Mouse (Mus musculus): ENCODE measurements around the gene Slc43a2. TPM values are rescaled to one million over a fixed set of nuclear protein-coding genes. Genes with fewer than 3 reads are reported as not detected.

Gene Slc43a2
- polyA plus RNA-seq (2015; fragmentation: Nextera tagmentation; extraction: Ambion mirVana), result 17.7 and 20.2 TPM in 2 replicates

GRCm38 (mm10) chr11:75531469-75532242 lies at the start of gene Slc43a2:
Gene Slc43a2 (plus strand): TSS chr11:75531694.
- ATAC-seq (replicated peaks), result peak; percentile 96
- Histone ChIP-seq H3K36me3 (replicated peaks) (no peaks in the 10 kb centered on the region), H3K4me2 (peak within 1 kb of the TSS; percentile 90), H3K27ac (peak within 1 kb of the TSS; percentile 98), H3K4me1 (peaks cover 30% of the 10 kb centered on the region), H3K27me3 (replicated peaks) (no peaks in the 10 kb centered on the region), H3K4me3 (peak within 1 kb of the TSS; percentile 80), H3K9me3 (no peaks in the 10 kb centered on the region), H3K9ac (peak within 1 kb of the TSS; percentile 88)
- under 1% methylated on average over 56 of the region's 62 CpGs for WGBS

GRCm38 (mm10) chr11:75486192-75486591 lies 45.3 kb upstream of the Slc43a2 start:
- H3K4me2 ChIP-seq, result peak overlapping the region; percentile 45
- no peaks in the 10 kb centered on the region for H3K9me3 ChIP-seq
- H3K27me3 ChIP-seq (replicated peaks), result no peaks in the 10 kb centered on the region
- no peak overlapping the region for H3K9ac ChIP-seq
- peak overlapping the region; percentile 65; the same call in 1 of the 2 replicates for H3K27ac ChIP-seq
- 20% methylated on average over 3 of the region's 3 CpGs for whole genome bisulfite sequencing
- H3K36me3 ChIP-seq (replicated peaks), result peaks cover 17% of the 10 kb centered on the region
- H3K4me1 ChIP-seq, result peaks cover 14% of the 10 kb centered on the region
- peak overlapping the region; percentile 52 for H3K4me3 ChIP-seq
- ATAC-seq (replicated peaks), result no peak; the same call in 1 of the 2 replicates

GRCm38 (mm10) chr11:75486601-75487285 lies 44.8 kb upstream of the Slc43a2 start, which contains the start of gene Prpf8:
Gene Prpf8 (plus strand): TSS chr11:75486816.
- Histone ChIP-seq H3K36me3 (replicated peaks) (peaks cover 22% of the 10 kb centered on the region), H3K9me3 (no peaks in the 10 kb centered on the region), H3K27me3 (replicated peaks) (no peaks in the 10 kb centered on the region), H3K9ac (peak within 1 kb of the TSS; percentile 71), H3K4me1 (peaks cover 14% of the 10 kb centered on the region), H3K27ac (peak within 1 kb of the TSS; percentile 65), H3K4me2 (peak within 1 kb of the TSS; percentile 74), H3K4me3 (peak within 1 kb of the TSS; percentile 52)
- ATAC-seq (replicated peaks), result peak; percentile 100
- under 1% methylated on average over 52 of the region's 52 CpGs for WGBS

- Histone ChIP-seq H3K4me3 (peak overlapping the region; percentile 52), H3K4me1 (peaks cover 14% of the 10 kb centered on the region), H3K9me3 (no peaks in the 10 kb centered on the region), H3K27ac (no peak overlapping the region), H3K27me3 (replicated peaks) (no peaks in the 10 kb centered on the region), H3K36me3 (replicated peaks) (peaks cover 30% of the 10 kb centered on the region), H3K4me2 (peak overlapping the region; percentile 74), H3K9ac (peak overlapping the region; percentile 71)
- no peak for ATAC-seq (replicated peaks)
- 53% methylated on average over 6 of the region's 6 CpGs for WGBS
These were observed 44.0 kb upstream of the Slc43a2 start for GRCm38 (mm10) chr11:75487496-75487895.

- Histone ChIP-seq H3K9ac (no peak overlapping the region), H3K9me3 (no peaks in the 10 kb centered on the region), H3K4me3 (no peak overlapping the region), H3K36me3 (replicated peaks) (peaks cover 95% of the 10 kb centered on the region), H3K27me3 (replicated peaks) (no peaks in the 10 kb centered on the region), H3K4me2 (no peak overlapping the region), H3K27ac (no peak overlapping the region), H3K4me1 (no peaks in the 10 kb centered on the region)
- ATAC-seq (replicated peaks), result no peak
- 96% methylated on average over 10 of the region's 10 CpGs for WGBS
These were observed 37.0 kb upstream of the Slc43a2 start for GRCm38 (mm10) chr11:75494296-75495049.

- H3K9ac ChIP-seq, result no peak overlapping the region
- H3K4me3 ChIP-seq, result no peak overlapping the region
- no peak overlapping the region for H3K27ac ChIP-seq
- no peaks in the 10 kb centered on the region for H3K27me3 ChIP-seq (replicated peaks)
- no peaks in the 10 kb centered on the region for H3K9me3 ChIP-seq
- H3K4me1 ChIP-seq, result no peaks in the 10 kb centered on the region
- H3K4me2 ChIP-seq, result no peak overlapping the region
- 97% methylated on average over 1 of the region's 1 CpGs for WGBS
- no peak for ATAC-seq (replicated peaks)
- peaks cover 97% of the 10 kb centered on the region for H3K36me3 ChIP-seq (replicated peaks)
These were observed 33.4 kb upstream of the Slc43a2 start for GRCm38 (mm10) chr11:75498126-75498525.

GRCm38 (mm10) chr11:75508162-75508561 lies 23.3 kb upstream of the Slc43a2 start:
- no peak overlapping the region for H3K4me3 ChIP-seq
- no peak overlapping the region for H3K4me2 ChIP-seq
- no peak overlapping the region for H3K27ac ChIP-seq
- no peak overlapping the region for H3K9ac ChIP-seq
- ATAC-seq (replicated peaks), result no peak
- H3K36me3 ChIP-seq (replicated peaks), result peaks cover 51% of the 10 kb centered on the region
- H3K4me1 ChIP-seq, result peaks cover 13% of the 10 kb centered on the region
- no peaks in the 10 kb centered on the region for H3K9me3 ChIP-seq
- 98% methylated on average over 4 of the region's 4 CpGs for WGBS
- no peaks in the 10 kb centered on the region for H3K27me3 ChIP-seq (replicated peaks)

GRCm38 (mm10) chr11:75508904-75509303 lies 22.6 kb upstream of the Slc43a2 start:
- 79% methylated on average over 8 of the region's 8 CpGs for WGBS
- Histone ChIP-seq H3K4me1 (peaks cover 13% of the 10 kb centered on the region), H3K9ac (no peak overlapping the region), H3K4me2 (no peak overlapping the region), H3K27ac (no peak overlapping the region), H3K36me3 (replicated peaks) (peaks cover 45% of the 10 kb centered on the region), H3K9me3 (no peaks in the 10 kb centered on the region), H3K4me3 (no peak overlapping the region), H3K27me3 (replicated peaks) (no peaks in the 10 kb centered on the region)
- ATAC-seq (replicated peaks), result no peak

- Histone ChIP-seq H3K9ac (peak within 1 kb of the TSS; percentile 62), H3K4me3 (peak within 1 kb of the TSS; percentile 54), H3K4me1 (peaks cover 13% of the 10 kb centered on the region), H3K27ac (peak within 1 kb of the TSS; percentile 76), H3K9me3 (no peaks in the 10 kb centered on the region), H3K4me2 (peak within 1 kb of the TSS; percentile 93), H3K36me3 (replicated peaks) (peaks cover 37% of the 10 kb centered on the region), H3K27me3 (replicated peaks) (no peaks in the 10 kb centered on the region)
- 2% methylated on average over 43 of the region's 43 CpGs for WGBS
- ATAC-seq (replicated peaks), result peak; percentile 81
These were observed 21.5 kb upstream of the Slc43a2 start, which contains the start of gene Rilp for GRCm38 (mm10) chr11:75509741-75510626. Gene Rilp (plus strand): TSS chr11:75510094.

- H3K4me3 ChIP-seq, result peak overlapping the region; percentile 54
- H3K27ac ChIP-seq, result peak overlapping the region; percentile 76
- WGBS, result 2% methylated on average over 24 of the region's 24 CpGs
- peaks cover 13% of the 10 kb centered on the region for H3K4me1 ChIP-seq
- peak; percentile 92 for ATAC-seq (replicated peaks)
- peak overlapping the region; percentile 62 for H3K9ac ChIP-seq
- H3K36me3 ChIP-seq (replicated peaks), result peaks cover 33% of the 10 kb centered on the region
- H3K4me2 ChIP-seq, result peak overlapping the region; percentile 93
- H3K27me3 ChIP-seq (replicated peaks), result no peaks in the 10 kb centered on the region
- H3K9me3 ChIP-seq, result no peaks in the 10 kb centered on the region
These were observed 20.9 kb upstream of the Slc43a2 start for GRCm38 (mm10) chr11:75510627-75510993.

- Histone ChIP-seq H3K4me1 (peaks cover 13% of the 10 kb centered on the region), H3K4me3 (no peak overlapping the region), H3K27me3 (replicated peaks) (no peaks in the 10 kb centered on the region), H3K36me3 (replicated peaks) (peaks cover 28% of the 10 kb centered on the region), H3K27ac (no peak overlapping the region), H3K9ac (no peak overlapping the region), H3K9me3 (no peaks in the 10 kb centered on the region), H3K4me2 (0 out of 2 replicates have a peak overlapping the region, but pooled peaks have one; percentile 93)
- 82% methylated on average over 6 of the region's 6 CpGs for WGBS
- ATAC-seq (replicated peaks), result no peak
These were observed 20.3 kb upstream of the Slc43a2 start for GRCm38 (mm10) chr11:75511213-75511612.

All from midbrain, embryonic 15.5 days (tissue).